Mouse (Mus musculus): ENCODE measurements around the gene 4930404N11Rik. TPM values are rescaled to one million over a fixed set of nuclear protein-coding genes. Genes with fewer than 3 reads are reported as not detected.

The 4930404N11Rik gene
- total RNA-seq, 2 experiments from 2014 or later = 1.00 to 1.3 TPM

GRCm38 (mm10) chr10:81377793-81378552, 12.4 kb upstream of the 4930404N11Rik start, which contains the start of gene Fzr1:
Fzr1 (minus strand) TSS chr10:81378516.
- Histone ChIP-seq H3K4me3 (peak within 1 kb of the TSS; percentile 98), H3K27ac (peak within 1 kb of the TSS; percentile 90)
- TF ChIP-seq CTCF (IDR thresholded peaks at IDR 0.05) = no peak
- intact Hi-C loops (cut with DNase I) = no loop called here
- no peak for DNase-seq (ENCODE audit: extremely low spot score in 1 of 2, low spot score in 2 of 2)

GRCm38 (mm10) chr10:81377362-81377664, 11.7 kb upstream of the 4930404N11Rik start:
- intact Hi-C loops (cut with DNase I) = no loop called here

GRCm38 (mm10) chr10:81376561-81377361, 11.1 kb upstream of the 4930404N11Rik start:
- H3K27ac ChIP-seq = no peak overlapping the region
- no peak for DNase-seq (ENCODE audit: extremely low spot score in 1 of 2, low spot score in 2 of 2)
- H3K4me3 ChIP-seq = peak overlapping the region; percentile 98
- TF ChIP-seq CTCF (IDR thresholded peaks at IDR 0.05) = no peak
- intact Hi-C loops (cut with DNase I) = no loop called here

More at GRCm38 (mm10) chr10:81377362-81377664, 11.7 kb upstream of the 4930404N11Rik start:
- Histone ChIP-seq H3K4me3 (peak overlapping the region; percentile 98), H3K27ac (no peak overlapping the region)
- no peak for DNase-seq (ENCODE audit: extremely low spot score in 1 of 2, low spot score in 2 of 2)
- no peak for TF ChIP-seq CTCF (IDR thresholded peaks at IDR 0.05)

- Histone ChIP-seq H3K4me3 (no peak overlapping the region), H3K27ac (no peak overlapping the region)
- TF ChIP-seq CTCF (IDR thresholded peaks at IDR 0.05) = no peak
- intact Hi-C loops (cut with DNase I) = no loop called here
- no peak for DNase-seq (ENCODE audit: extremely low spot score in 1 of 2, low spot score in 2 of 2)
These were observed 9.7 kb upstream of the 4930404N11Rik start for GRCm38 (mm10) chr10:81375322-81375721.

- no peak overlapping the region for H3K27ac ChIP-seq
- DNase-seq (ENCODE audit: extremely low spot score in 1 of 2, low spot score in 2 of 2) = no peak
- intact Hi-C loops (cut with DNase I) = no loop called here
- TF ChIP-seq CTCF (IDR thresholded peaks at IDR 0.05) = no peak
- no peak overlapping the region for H3K4me3 ChIP-seq
These were observed 1.5 kb upstream of the 4930404N11Rik start for GRCm38 (mm10) chr10:81367207-81367495.

DNA sequence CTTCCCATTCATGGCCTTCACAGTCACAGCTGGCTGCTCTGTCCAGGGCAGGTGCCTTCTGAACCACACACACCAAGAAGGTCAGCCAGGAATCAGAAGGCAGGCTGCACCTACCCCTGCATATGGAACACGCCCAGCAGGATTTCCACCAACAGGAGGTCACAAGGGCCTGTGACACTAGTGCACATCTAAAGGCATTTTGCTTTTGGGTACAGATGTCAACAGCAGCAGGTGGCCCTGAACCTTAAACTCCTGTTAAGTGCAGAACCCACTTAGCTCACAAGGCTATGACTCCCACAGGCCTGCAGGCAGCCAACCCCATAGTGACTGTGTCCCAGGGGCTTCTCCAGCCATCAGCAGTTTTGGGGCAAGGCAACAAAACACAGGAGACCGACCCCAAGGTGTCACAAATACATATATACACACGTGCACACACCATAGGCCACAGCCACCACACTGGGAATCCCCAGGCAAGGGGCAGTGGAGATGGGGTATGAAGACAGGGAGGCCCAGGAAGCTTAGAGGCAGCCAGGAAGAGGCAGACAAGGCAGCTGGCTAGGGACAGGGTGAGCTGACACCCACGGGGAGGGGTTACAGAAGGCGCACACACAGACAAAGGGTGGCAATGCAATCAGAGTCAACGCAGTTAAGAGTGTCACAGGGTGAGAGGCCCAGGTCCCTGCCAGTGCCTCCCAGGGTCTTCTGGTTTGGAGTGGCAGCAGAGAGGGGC, 1.0 kb upstream of the 4930404N11Rik start:
- intact Hi-C loops (cut with DNase I) = no loop called here

DNA sequence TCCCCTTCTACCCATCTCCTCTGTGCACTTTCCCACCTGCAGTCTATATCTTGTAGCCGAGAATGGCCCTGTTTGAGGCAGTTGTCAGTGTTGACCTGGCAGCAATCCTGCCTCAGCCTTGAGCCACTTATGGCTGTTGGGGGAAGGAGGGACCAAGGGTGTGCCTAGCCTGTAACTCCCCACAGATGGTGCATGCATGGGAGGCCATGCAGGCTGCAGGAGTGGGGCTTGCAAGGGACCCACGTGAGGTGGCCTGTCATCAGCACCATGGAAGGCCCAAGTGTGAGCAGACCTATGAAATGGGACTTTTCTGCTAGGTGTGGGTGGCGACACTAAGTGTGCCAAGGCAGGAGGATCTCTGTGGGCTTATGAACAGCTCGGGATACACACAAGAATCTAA, 543 bp downstream of the 4930404N11Rik start:
- no peak for TF ChIP-seq CTCF (IDR thresholded peaks at IDR 0.05)
- no peak for DNase-seq (ENCODE audit: extremely low spot score in 1 of 2, low spot score in 2 of 2)
- intact Hi-C loops (cut with DNase I) = no loop called here
- no peak overlapping the region for H3K4me3 ChIP-seq
- peak overlapping the region; percentile 45 for H3K27ac ChIP-seq

More for the DNA sequence above, 1.0 kb upstream of the 4930404N11Rik start:
- no peak for TF ChIP-seq CTCF (IDR thresholded peaks at IDR 0.05)
- no peak overlapping the region for H3K27ac ChIP-seq
- no peak for DNase-seq (ENCODE audit: extremely low spot score in 1 of 2, low spot score in 2 of 2)
- no peak overlapping the region for H3K4me3 ChIP-seq

- DNase-seq (ENCODE audit: extremely low spot score in 1 of 2, low spot score in 2 of 2) = no peak
- intact Hi-C loops (cut with DNase I) = no loop called here
- Histone ChIP-seq H3K27ac (peak overlapping the region; percentile 45), H3K4me3 (no peak overlapping the region)
- no peak for TF ChIP-seq CTCF (IDR thresholded peaks at IDR 0.05)
These were observed 950 bp downstream of the 4930404N11Rik start for GRCm38 (mm10) chr10:81364666-81365065.

DNA sequence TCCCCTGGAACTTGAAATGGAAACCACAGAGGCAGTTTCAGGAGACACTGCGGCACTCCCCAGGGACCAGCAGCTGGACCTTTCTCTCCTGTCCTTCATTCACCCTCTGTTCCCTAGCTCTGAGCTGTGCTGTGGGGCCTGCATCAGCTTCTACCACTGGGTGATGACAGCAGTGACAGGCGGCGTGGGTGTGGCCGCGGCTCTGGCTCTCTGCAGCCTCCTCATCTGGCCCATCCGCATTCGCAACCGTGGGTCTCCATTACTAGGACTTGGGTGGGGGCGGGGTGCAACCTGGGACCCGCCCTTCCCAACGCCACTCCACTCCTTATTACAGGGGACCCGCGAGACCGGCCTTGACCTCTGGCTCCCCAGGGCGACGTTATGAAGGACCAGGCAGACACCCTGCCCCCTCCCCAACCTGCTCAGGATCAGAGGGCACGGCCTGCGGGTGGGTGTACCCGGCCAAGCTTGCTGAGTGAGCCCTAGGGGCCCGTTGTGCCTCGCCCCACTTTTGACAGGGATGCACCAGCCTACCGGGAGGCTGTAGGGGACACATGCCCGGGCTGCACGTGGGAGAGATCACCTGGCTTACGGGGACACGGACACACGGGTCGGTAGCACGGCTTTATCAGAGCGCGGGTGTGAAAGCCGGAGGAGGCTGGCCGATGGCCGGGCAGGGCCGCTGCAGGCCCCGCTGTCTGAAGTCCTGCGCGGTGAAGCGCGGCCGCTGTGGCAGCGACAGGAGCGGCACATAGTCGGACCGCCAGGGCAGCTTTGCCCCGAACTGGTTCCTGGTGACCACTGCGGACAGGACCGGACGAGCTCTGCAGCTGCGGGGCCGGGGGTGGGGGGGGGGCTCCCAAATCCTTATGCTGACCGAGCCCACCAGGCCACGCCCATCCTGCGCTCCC, 1.9 kb downstream of the 4930404N11Rik start:
- no peak overlapping the region for H3K4me3 ChIP-seq
- no peak for TF ChIP-seq CTCF (IDR thresholded peaks at IDR 0.05)
- DNase-seq (ENCODE audit: extremely low spot score in 1 of 2, low spot score in 2 of 2) = no peak
- intact Hi-C loops (cut with DNase I) = no loop called here
- H3K27ac ChIP-seq = no peak overlapping the region

DNA sequence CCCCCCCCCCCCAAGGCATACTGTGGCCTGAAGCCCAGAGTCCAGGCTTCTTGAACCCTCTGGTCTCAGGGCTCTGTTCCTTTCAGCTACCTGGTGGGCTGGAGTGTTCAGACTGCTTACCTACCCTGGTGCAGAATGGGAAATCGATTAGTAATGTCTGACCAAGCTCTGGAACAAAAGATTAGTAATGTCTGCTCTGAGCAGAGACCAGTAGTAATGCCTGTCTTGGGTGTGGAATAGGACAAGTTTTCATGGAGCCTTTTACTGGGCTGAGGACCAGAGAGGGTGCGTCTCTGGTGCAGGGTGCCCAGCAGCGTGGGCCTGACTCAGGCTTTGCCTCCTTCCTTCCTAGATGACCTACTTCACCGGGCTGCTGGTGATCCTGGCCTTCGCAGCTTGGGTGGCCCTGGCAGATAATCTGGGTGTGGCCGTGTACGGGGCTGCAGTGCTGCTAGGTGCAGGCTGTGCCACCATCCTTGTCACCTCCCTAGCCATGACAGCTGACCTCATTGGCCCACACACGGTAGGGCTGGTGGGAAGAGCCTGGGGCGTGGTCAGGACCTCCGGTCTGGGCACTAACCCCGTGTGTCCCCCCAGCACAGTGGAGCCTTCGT, 3.2 kb downstream of the 4930404N11Rik start:
- Histone ChIP-seq H3K4me3 (no peak overlapping the region), H3K27ac (no peak overlapping the region)
- intact Hi-C loops (cut with DNase I) = no loop called here
- DNase-seq (ENCODE audit: extremely low spot score in 1 of 2, low spot score in 2 of 2) = no peak
- no peak for TF ChIP-seq CTCF (IDR thresholded peaks at IDR 0.05)

DNA sequence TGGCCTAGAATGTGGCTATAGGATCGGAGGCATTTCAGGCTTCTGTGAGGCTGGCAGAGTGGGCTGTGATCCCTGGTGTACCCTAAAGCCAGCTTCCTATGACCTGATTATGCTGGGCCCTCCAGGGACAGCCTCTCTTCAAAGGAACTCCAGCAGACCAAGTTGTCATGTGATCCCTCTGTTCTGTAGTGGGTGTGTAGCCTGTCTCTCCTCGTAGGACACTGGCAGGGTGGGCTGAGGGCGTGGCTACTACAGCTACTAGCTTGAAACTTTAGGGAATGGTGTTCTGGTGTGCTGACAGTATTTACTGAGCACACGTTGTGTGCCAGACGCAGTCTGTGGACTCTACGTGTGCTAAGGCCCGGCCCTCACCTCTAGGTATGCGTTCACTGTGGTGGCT, 4.9 kb downstream of the 4930404N11Rik start:
- no peak for TF ChIP-seq CTCF (IDR thresholded peaks at IDR 0.05)
- intact Hi-C loops (cut with DNase I) = no loop called here
- no peak overlapping the region for H3K4me3 ChIP-seq
- DNase-seq (ENCODE audit: extremely low spot score in 1 of 2, low spot score in 2 of 2) = no peak
- no peak overlapping the region for H3K27ac ChIP-seq
